Mouse (Mus musculus) heart, embryonic 15.5 days (tissue): ENCODE results near the gene Mtus2. TPM values are rescaled to one million over a fixed set of nuclear protein-coding genes. Genes with fewer than 3 reads are reported as not detected.

ENCODE experiments used
- ATAC-seq: fragments of 200-750 bp; cut with Nextera tagmentation; replicated peaks from 2 replicates; pipeline ENCODE4 v1.8.0; 2017; ENCODE audit warnings: low read depth, moderate TSS enrichment; ENCODE audit not compliant: insufficient number of reproducible peaks, insufficient read depth, low FRiP score
- H3K27ac ChIP-seq: fragments of 300-500 bp; sonication (generic); 2 replicates; pipeline ENCODE4 v1.5.1; 2015; ENCODE audit warnings: mild to moderate bottlenecking, inconsistent platforms
- H3K27me3 ChIP-seq: fragments of 300-500 bp; sonication (generic); 2 replicates; pipeline ENCODE4 v1.6.1; 2015; ENCODE audit warnings: inconsistent platforms
- H3K36me3 ChIP-seq: fragments of 300-500 bp; sonication (generic); 2 replicates; pipeline ENCODE4 v1.6.1; 2015; ENCODE audit warnings: mild to moderate bottlenecking, inconsistent platforms
- H3K4me1 ChIP-seq: fragments of 300-500 bp; sonication (generic); replicated peaks from 2 replicates; pipeline ENCODE4 v1.6.1; 2015; ENCODE audit warnings: inconsistent platforms
- H3K4me2 ChIP-seq: fragments of 300-500 bp; sonication (generic); 2 replicates; pipeline ENCODE4 v1.6.1; 2015; ENCODE audit warnings: inconsistent platforms, mild to moderate bottlenecking, moderate library complexity
- H3K4me3 ChIP-seq: fragments of 300-500 bp; sonication (generic); 2 replicates; pipeline ENCODE4 v1.5.1; 2015; ENCODE audit warnings: mild to moderate bottlenecking, inconsistent platforms
- H3K9ac ChIP-seq: fragments of 300-500 bp; sonication (generic); 2 replicates; pipeline ENCODE4 v1.6.1; 2015; ENCODE audit warnings: mild to moderate bottlenecking, inconsistent platforms
- H3K9me3 ChIP-seq: fragments of 300-500 bp; sonication (generic); replicated peaks from 2 replicates; pipeline ENCODE4 v1.6.1; 2016; ENCODE audit warnings: inconsistent platforms
- WGBS: fragments of 180-500 bp; shearing (Covaris S2); methylation state at CpG from one replicate; pipeline ENCODE4 v1.1.7; 2015; ENCODE audit warnings: mixed read lengths; 5-methylcytosine and 5-hydroxymethylcytosine counted together
- polyA plus RNA-seq: library from polyadenylated mRNA; unstranded; fragments of >200 nt; fragmentation: Nextera tagmentation; extraction: Ambion mirVana; gene quantifications from 2 replicates; pipeline ENCODE4 v1.2.1, GENCODE M21; 2015

Gene Mtus2
- polyA plus RNA-seq, 1 experiment from 2014 or later = 121 TPM

GRCm38 (mm10) chr5:148052846-148053608 lies 95.9 kb downstream of the Mtus2 start:
- no peaks in the 10 kb centered on the region for H3K27me3 ChIP-seq

GRCm38 (mm10) chr5:148053609-148053990 lies 96.5 kb downstream of the Mtus2 start:
- Histone ChIP-seq H3K9me3 (no peaks in the 10 kb centered on the region), H3K4me2 (no peak overlapping the region), H3K27me3 (no peaks in the 10 kb centered on the region), H3K9ac (no peak overlapping the region), H3K4me3 (no peak overlapping the region), H3K4me1 (no peaks in the 10 kb centered on the region), H3K36me3 (no peaks in the 10 kb centered on the region), H3K27ac (no peak overlapping the region)
- WGBS = 68% methylated on average over 4 of the region's 4 CpGs
- ATAC-seq = no peak

More at GRCm38 (mm10) chr5:148052846-148053608, 95.9 kb downstream of the Mtus2 start:
- Histone ChIP-seq H3K4me2 (no peak overlapping the region), H3K36me3 (no peaks in the 10 kb centered on the region), H3K27ac (no peak overlapping the region), H3K9me3 (no peaks in the 10 kb centered on the region), H3K4me3 (no peak overlapping the region), H3K4me1 (no peaks in the 10 kb centered on the region), H3K9ac (no peak overlapping the region)
- 67% methylated on average over 13 of the region's 13 CpGs for WGBS
- peak; percentile 43; the same call in 1 of the 2 replicates for ATAC-seq

GRCm38 (mm10) chr5:148056831-148057230 lies 99.7 kb downstream of the Mtus2 start:
- H3K9ac ChIP-seq = no peak overlapping the region
- H3K27me3 ChIP-seq = no peaks in the 10 kb centered on the region
- WGBS = 77% methylated on average over 1 of the region's 1 CpGs

GRCm38 (mm10) chr5:148057433-148057832 lies 100.3 kb downstream of the Mtus2 start:
- no peaks in the 10 kb centered on the region for H3K36me3 ChIP-seq
- H3K9ac ChIP-seq = no peak overlapping the region
- no peaks in the 10 kb centered on the region for H3K27me3 ChIP-seq
- WGBS = 71% methylated on average over 3 of the region's 3 CpGs
- no peak for ATAC-seq
- H3K9me3 ChIP-seq = 0 out of 2 replicates have a peak, but pooled peaks cover 3% of the 10 kb centered on the region
- H3K4me2 ChIP-seq = no peak overlapping the region
- H3K4me1 ChIP-seq = no peaks in the 10 kb centered on the region
- H3K4me3 ChIP-seq = no peak overlapping the region
- no peak overlapping the region for H3K27ac ChIP-seq

More at GRCm38 (mm10) chr5:148056831-148057230, 99.7 kb downstream of the Mtus2 start:
- no peak overlapping the region for H3K4me3 ChIP-seq
- ATAC-seq = no peak
- H3K9me3 ChIP-seq = 0 out of 2 replicates have a peak, but pooled peaks cover 3% of the 10 kb centered on the region
- no peaks in the 10 kb centered on the region for H3K4me1 ChIP-seq
- no peak overlapping the region for H3K4me2 ChIP-seq
- H3K36me3 ChIP-seq = no peaks in the 10 kb centered on the region
- H3K27ac ChIP-seq = no peak overlapping the region

- no peak overlapping the region for H3K4me2 ChIP-seq
- no peaks in the 10 kb centered on the region for H3K36me3 ChIP-seq
- 67% methylated on average over 3 of the region's 3 CpGs for WGBS
- no peaks in the 10 kb centered on the region for H3K4me1 ChIP-seq
- no peak for ATAC-seq
- H3K27ac ChIP-seq = no peak overlapping the region
- H3K9ac ChIP-seq = no peak overlapping the region
- 0 out of 2 replicates have a peak, but pooled peaks cover 3% of the 10 kb centered on the region for H3K9me3 ChIP-seq
- H3K4me3 ChIP-seq = no peak overlapping the region
- H3K27me3 ChIP-seq = no peaks in the 10 kb centered on the region
Observed at GRCm38 (mm10) chr5:148059339-148059738, 102.2 kb downstream of the Mtus2 start.

GRCm38 (mm10) chr5:148061869-148062268 lies 104.7 kb downstream of the Mtus2 start:
- H3K4me1 ChIP-seq = no peaks in the 10 kb centered on the region
- no peaks in the 10 kb centered on the region for H3K36me3 ChIP-seq
- H3K9me3 ChIP-seq = 0 out of 2 replicates have a peak, but pooled peaks cover 3% of the 10 kb centered on the region
- H3K27me3 ChIP-seq = no peaks in the 10 kb centered on the region
- no peak overlapping the region for H3K27ac ChIP-seq
- WGBS = 87% methylated on average over 4 of the region's 4 CpGs
- H3K4me3 ChIP-seq = no peak overlapping the region
- no peak overlapping the region for H3K4me2 ChIP-seq
- ATAC-seq = no peak
- no peak overlapping the region for H3K9ac ChIP-seq

- H3K9me3 ChIP-seq = 0 out of 2 replicates have a peak, but pooled peaks cover 3% of the 10 kb centered on the region
- H3K4me1 ChIP-seq = no peaks in the 10 kb centered on the region
- no peaks in the 10 kb centered on the region for H3K27me3 ChIP-seq
- H3K4me2 ChIP-seq = no peak overlapping the region
- H3K36me3 ChIP-seq = no peaks in the 10 kb centered on the region
- 69% methylated on average over 3 of the region's 3 CpGs for WGBS
- H3K9ac ChIP-seq = no peak overlapping the region
- no peak overlapping the region for H3K27ac ChIP-seq
- H3K4me3 ChIP-seq = no peak overlapping the region
- ATAC-seq = no peak
Observed at GRCm38 (mm10) chr5:148063745-148064144, 106.6 kb downstream of the Mtus2 start.

- H3K4me3 ChIP-seq = no peak overlapping the region
- H3K9me3 ChIP-seq = 0 out of 2 replicates have a peak, but pooled peaks cover 3% of the 10 kb centered on the region
- no peaks in the 10 kb centered on the region for H3K36me3 ChIP-seq
- no peak overlapping the region for H3K4me2 ChIP-seq
- no peaks in the 10 kb centered on the region for H3K27me3 ChIP-seq
- H3K4me1 ChIP-seq = no peaks in the 10 kb centered on the region
- no peak overlapping the region for H3K9ac ChIP-seq
- no peak for ATAC-seq
- WGBS = 53% methylated on average over 5 of the region's 5 CpGs
- H3K27ac ChIP-seq = no peak overlapping the region
Observed at GRCm38 (mm10) chr5:148065251-148065650, 108.1 kb downstream of the Mtus2 start.

- Histone ChIP-seq H3K27ac (no peak overlapping the region), H3K27me3 (no peaks in the 10 kb centered on the region), H3K4me3 (no peak overlapping the region), H3K36me3 (no peaks in the 10 kb centered on the region), H3K4me1 (no peaks in the 10 kb centered on the region), H3K4me2 (no peak overlapping the region), H3K9ac (no peak overlapping the region), H3K9me3 (no peaks in the 10 kb centered on the region)
- WGBS = 10% methylated on average over 4 of the region's 4 CpGs
- no peak for ATAC-seq
Observed at GRCm38 (mm10) chr5:148069909-148070308, 112.8 kb downstream of the Mtus2 start.

- Histone ChIP-seq H3K9me3 (no peaks in the 10 kb centered on the region), H3K9ac (no peak overlapping the region), H3K4me3 (no peak overlapping the region), H3K27me3 (no peaks in the 10 kb centered on the region), H3K4me2 (no peak overlapping the region), H3K4me1 (no peaks in the 10 kb centered on the region), H3K27ac (no peak overlapping the region), H3K36me3 (no peaks in the 10 kb centered on the region)
- no peak for ATAC-seq
- 10% methylated on average over 9 of the region's 9 CpGs for WGBS
Observed at GRCm38 (mm10) chr5:148071800-148072199, 114.7 kb downstream of the Mtus2 start.

GRCm38 (mm10) chr5:148073461-148073860 lies 116.3 kb downstream of the Mtus2 start:
- Histone ChIP-seq H3K4me2 (no peak overlapping the region), H3K27me3 (no peaks in the 10 kb centered on the region), H3K4me3 (no peak overlapping the region), H3K9ac (no peak overlapping the region), H3K4me1 (no peaks in the 10 kb centered on the region), H3K9me3 (no peaks in the 10 kb centered on the region), H3K27ac (no peak overlapping the region), H3K36me3 (no peaks in the 10 kb centered on the region)
- 87% methylated on average over 5 of the region's 5 CpGs for WGBS
- ATAC-seq = no peak

- Histone ChIP-seq H3K4me3 (no peak overlapping the region), H3K4me2 (no peak overlapping the region), H3K4me1 (no peaks in the 10 kb centered on the region), H3K27ac (no peak overlapping the region), H3K27me3 (no peaks in the 10 kb centered on the region), H3K36me3 (no peaks in the 10 kb centered on the region), H3K9ac (no peak overlapping the region), H3K9me3 (0 out of 2 replicates have a peak, but pooled peaks cover 7% of the 10 kb centered on the region)
- ATAC-seq = no peak
- 73% methylated on average over 3 of the region's 3 CpGs for WGBS
Observed at GRCm38 (mm10) chr5:148079732-148080131, 122.6 kb downstream of the Mtus2 start.
